8 mouse cellular contexts compared by ENCODE assay signal in genomic region chr14:54412629-54413170, GRCm38 (mm10). TPM values are rescaled to one million over a fixed set of nuclear protein-coding genes. Genes with fewer than 3 reads are reported as not detected.
DNase-seq lines count a peak whose midpoint lies in the region; ATAC-seq lines count a peak whose summit lies in the region.

No protein-coding gene starts in this region.

- peak; percentile 87 for ATAC-seq in frontal cortex, adult (ENCODE audit: low TSS enrichment)
- peak; percentile 61; the same call in 1 of the 2 replicates for ATAC-seq in erythroid progenitor cell, adult 5-6 weeks (replicated peaks; ENCODE audit: low FRiP score, poor library complexity, severe bottlenecking)

- no peak for DNase-seq in frontal cortex, postnatal 10 days (ENCODE audit: low spot score in 2 of 2)
- DNase-seq in urinary bladder, postnatal 25 days (ENCODE audit: low spot score), result peak; percentile 51
- DNase-seq in urinary bladder, adult 2 months (ENCODE audit: low spot score), result no peak
- DNase-seq in kidney, postnatal 10 days, result peak; percentile 80
- peak; percentile 75 for DNase-seq in lung, postnatal 25 days (ENCODE audit: low spot score)
- DNase-seq in natural killer cell, adult 2 months (ENCODE audit: low spot score in 2 of 2), result no peak

RNA-seq across cellular contexts. Expression of gene Slc7a7, which starts 4.9 kb away (rescaled TPM):
- 8.9 TPM in 2 replicates for polyA plus RNA-seq in urinary bladder, adult 2 months (2012; rRNA removed)
- 1.7 and 2.5 TPM in 2 replicates for total RNA-seq in erythroid progenitor cell, adult 5-6 weeks (2015; ENCODE audit: low replicate concordance)
- 1.4 and 1.9 TPM in 2 replicates for total RNA-seq in erythroid progenitor cell, adult 5-6 weeks (2017; ENCODE audit: low replicate concordance)

RNA-seq across cellular contexts. Expression of gene Mrpl52, which starts 14.0 kb away (rescaled TPM):
- 221 and 233 TPM in 2 replicates for polyA plus RNA-seq in urinary bladder, adult 2 months (2012; rRNA removed)
- 74.6 and 93.1 TPM in 2 replicates for total RNA-seq in erythroid progenitor cell, adult 5-6 weeks (2015; ENCODE audit: low replicate concordance)
- total RNA-seq in erythroid progenitor cell, adult 5-6 weeks (2017; ENCODE audit: low replicate concordance), result 1.1 and 26.1 TPM in 2 replicates

RNA-seq across cellular contexts. Expression of gene Mmp14, which starts 18.7 kb away (rescaled TPM):
- 202 and 226 TPM in 2 replicates for polyA plus RNA-seq in urinary bladder, adult 2 months (2012; rRNA removed)
- total RNA-seq in erythroid progenitor cell, adult 5-6 weeks (2015; ENCODE audit: low replicate concordance), result 1.8 TPM in 1 of 2 replicates, not detected in the other
- total RNA-seq in erythroid progenitor cell, adult 5-6 weeks (2017; ENCODE audit: low replicate concordance), result 1.4 and 1.7 TPM in 2 replicates

RNA-seq across cellular contexts. Expression of gene Lrp10, which starts 51.2 kb away (rescaled TPM):
- polyA plus RNA-seq in urinary bladder, adult 2 months (2012; rRNA removed), result 81.0 and 93.8 TPM in 2 replicates
- total RNA-seq in erythroid progenitor cell, adult 5-6 weeks (2015; ENCODE audit: low replicate concordance), result 21.0 and 22.0 TPM in 2 replicates
- total RNA-seq in erythroid progenitor cell, adult 5-6 weeks (2017; ENCODE audit: low replicate concordance), result 23.0 and 38.6 TPM in 2 replicates

RNA-seq across cellular contexts. Expression of gene Oxa1l, which starts 52.1 kb away (rescaled TPM):
- polyA plus RNA-seq in urinary bladder, adult 2 months (2012; rRNA removed), result 61.4 and 65.5 TPM in 2 replicates
- 13.3 and 21.0 TPM in 2 replicates for total RNA-seq in erythroid progenitor cell, adult 5-6 weeks (2015; ENCODE audit: low replicate concordance)
- total RNA-seq in erythroid progenitor cell, adult 5-6 weeks (2017; ENCODE audit: low replicate concordance), result 14.0 and 19.3 TPM in 2 replicates

Comparison
In these comparisons a context has a peak if more than half of its experiments do, and no peak if none do; other contexts are left out.
1. DNase-seq: peak in urinary bladder, postnatal 25 days (single experiment), kidney, postnatal 10 days (single experiment) and lung, postnatal 25 days (single experiment); none in frontal cortex, postnatal 10 days (0 of 2), urinary bladder, adult 2 months (single experiment) and natural killer cell, adult 2 months (0 of 2).